Mouse (Mus musculus) bone marrow, adult 2 months (tissue): ENCODE data around the gene Rtcb.

Experiments
- CTCF ChIP-seq: fragments of 200-500 bp; IDR thresholded peaks from 2 replicates; pipeline ENCODE4 v1.5.1; 2011; ENCODE audit warnings: low read length, control low read depth; ENCODE audit not compliant: control insufficient read depth, insufficient read depth
- POLR2A ChIP-seq: fragments of 200-500 bp; IDR thresholded peaks from 2 replicates; pipeline ENCODE4 v1.6.1; 2011; ENCODE audit warnings: low read depth, mild to moderate bottlenecking, control low read depth, low read length, borderline replicate concordance; ENCODE audit not compliant: control insufficient read depth

GRCm38 (mm10) chr10:86000447-86000846 is 42.8 kb upstream of the Rtcb start:
- TF ChIP-seq CTCF (no peak), POLR2A (no peak)
